Mouse (Mus musculus): ENCODE data around the gene Gm10128.
"Not testable (repeated sequence)": the region's sequence is repeated elsewhere in the genome, so short reads cannot be mapped to it uniquely, and the experiment has no call there.

Gm10128 gene

DNA sequence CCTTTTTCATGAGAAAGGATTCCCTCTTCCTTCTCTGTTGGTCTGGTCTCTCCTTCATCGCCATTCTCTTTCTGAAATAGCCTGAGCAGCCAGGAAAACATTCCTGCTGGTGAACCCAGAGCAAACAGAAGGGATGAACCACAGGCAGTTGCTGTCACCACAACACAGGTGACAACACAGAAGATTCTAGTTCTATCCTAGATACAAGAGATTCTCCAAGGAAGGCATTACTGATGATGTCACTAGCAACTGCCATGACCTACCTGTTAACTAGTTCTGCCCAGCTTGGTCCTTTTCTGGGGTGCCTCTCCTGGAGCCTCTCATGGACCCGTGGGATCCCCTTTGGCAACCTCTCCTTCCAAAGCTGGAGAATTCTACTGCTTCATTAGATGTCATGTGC lies at the start of gene Gm10128:
TSS of gene Gm10128 (minus strand) at position 101 of the 400 bp plus-strand sequence.
- DNase-seq (ENCODE audit: low read depth in 2 of 2, low spot score in 2 of 2), result not testable (repeated sequence)

DNA sequence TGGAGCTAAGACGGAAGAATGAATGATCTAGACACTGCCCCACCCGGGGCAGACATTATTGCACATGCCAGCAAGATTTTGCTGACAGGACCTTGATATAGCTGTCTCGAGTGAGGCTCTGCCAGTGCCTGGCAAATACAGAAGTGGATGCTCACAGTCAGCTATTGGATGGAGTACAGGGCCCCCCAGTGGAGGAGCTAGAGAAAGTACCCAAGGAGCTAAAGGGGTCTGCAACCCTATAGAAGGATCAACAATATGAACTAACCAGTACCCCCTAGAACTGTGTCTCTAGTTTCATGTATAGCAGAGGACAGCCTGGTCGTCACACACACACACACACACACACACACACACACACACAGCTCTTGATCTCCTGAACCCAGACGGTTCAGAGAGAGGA lies 37.4 kb upstream of the Gm10128 start:
- not testable (repeated sequence) for DNase-seq (ENCODE audit: low read depth in 2 of 2, low spot score in 2 of 2)

DNA sequence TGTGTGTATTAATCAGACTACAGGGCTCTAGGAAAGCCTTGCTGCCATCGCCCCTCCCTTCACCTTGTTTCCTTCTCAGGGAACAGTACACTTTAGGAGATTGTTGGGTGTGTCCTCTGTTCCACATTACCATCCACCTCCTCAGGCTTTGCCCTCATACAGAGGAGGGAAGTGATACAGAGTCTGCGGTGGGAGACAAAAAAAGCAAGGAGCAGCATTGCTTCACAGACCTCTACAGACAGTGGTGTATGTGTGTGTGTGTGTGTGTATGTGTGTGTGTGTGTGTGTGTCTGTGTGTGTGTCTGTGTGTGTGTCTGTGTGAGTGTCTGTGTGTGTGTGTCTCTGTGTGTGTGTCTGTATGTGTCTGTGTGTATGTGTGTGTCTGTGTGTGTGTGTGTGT lies 18.7 kb upstream of the Gm10128 start:
- not testable (repeated sequence) for DNase-seq (ENCODE audit: low read depth in 2 of 2, low spot score in 2 of 2)

DNA sequence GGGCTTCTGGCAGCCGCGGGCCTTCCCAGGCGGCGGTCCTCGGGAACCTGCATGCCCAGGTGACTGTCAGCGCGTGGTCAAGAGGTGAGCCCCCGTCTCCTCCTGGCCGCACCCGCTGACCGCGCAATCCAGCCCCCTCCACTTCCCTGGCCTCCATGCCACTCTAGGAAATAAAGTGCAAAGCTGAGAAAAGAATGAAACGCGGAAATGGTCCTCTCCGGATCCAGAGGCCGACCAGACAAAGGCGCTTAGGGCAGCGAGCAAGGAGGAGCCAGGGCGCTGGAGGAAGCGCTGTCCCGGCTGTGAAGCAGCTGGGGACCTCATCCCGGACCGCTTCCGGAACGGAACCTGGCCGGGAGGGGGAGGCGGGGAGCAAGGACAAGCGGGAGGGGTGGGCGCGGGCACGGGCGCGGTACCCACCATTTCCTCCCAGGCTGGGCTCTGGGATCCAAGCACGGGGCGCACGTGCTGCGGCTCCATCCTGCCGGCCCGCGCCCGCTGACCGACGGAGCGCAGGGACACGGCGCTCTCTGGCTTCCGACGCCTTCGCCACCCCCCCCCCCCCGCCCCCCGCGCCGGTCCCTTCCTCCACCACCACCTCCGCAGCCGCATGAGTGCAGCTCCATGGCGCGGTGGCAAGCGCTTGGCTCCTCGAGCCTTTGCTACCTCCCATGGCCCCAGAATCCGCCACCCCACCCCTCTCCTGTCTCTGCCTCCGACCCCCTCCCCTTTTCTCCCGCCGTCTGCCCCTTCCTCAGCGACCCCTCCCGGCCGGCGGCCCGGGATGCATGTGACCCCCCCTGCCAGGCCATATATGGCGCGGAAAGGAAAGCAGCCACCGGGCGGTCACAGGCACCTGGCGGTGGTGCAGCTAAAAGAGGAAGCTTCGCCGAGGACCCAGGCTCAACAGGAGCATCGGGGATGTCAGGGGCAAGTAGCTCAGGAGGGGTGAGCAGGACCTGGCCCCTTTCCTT lies 14.6 kb upstream of the Gm10128 start:
- DNase-seq (ENCODE audit: low read depth in 2 of 2, low spot score in 2 of 2), result not testable (repeated sequence)

DNA sequence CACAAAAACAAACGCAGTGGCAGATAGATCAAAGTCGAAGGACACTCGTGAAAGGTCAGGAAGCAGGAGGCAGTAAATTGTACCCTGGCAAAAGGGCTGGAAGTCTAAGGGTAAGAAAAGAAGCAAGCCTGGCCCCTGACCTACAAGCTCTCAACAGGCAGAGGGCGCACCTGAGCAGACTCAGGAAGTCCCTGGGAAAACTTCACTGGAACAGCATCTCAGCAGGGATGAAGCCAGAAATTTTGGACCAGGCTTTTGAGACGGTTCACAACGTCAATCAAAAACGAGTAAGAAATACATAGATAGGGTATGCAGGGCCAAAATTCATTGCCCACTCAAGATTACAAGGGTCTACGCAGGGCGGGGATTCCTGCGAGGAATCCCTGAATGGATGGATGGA lies 13.7 kb upstream of the Gm10128 start:
- not testable (repeated sequence) for DNase-seq (ENCODE audit: low read depth in 2 of 2, low spot score in 2 of 2)

DNA sequence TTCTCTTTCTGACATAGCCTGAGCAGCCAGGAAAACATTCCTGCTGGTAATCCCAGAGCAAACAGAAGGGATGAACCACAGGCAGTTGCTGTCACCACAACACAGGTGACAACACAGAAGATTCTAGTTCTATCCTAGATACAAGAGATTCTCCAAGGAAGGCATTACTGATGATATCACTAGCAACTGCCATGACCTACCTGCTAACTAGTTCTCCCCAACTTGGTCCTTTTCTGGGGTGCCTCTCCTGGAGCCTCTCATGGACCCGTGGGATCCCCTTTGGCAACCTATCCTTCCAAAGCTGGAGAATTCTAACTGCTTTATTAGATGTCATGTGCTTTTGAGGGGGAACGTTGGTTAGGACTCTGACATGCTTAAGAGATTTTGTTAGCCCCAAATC lies 48.3 kb downstream of the Gm10128 start, which contains the start of gene Gm10338:
TSS of gene Gm10338 (minus strand) at position 101 of the 400 bp plus-strand sequence.
- not testable (repeated sequence) for DNase-seq (ENCODE audit: low read depth in 2 of 2, low spot score in 2 of 2)
